Mouse (Mus musculus): ENCODE data around the gene Heatr5b.

GRCm38 (mm10) chr17:78752938-78753655, 82.1 kb downstream of the Heatr5b start:
- TF ChIP-seq TCF12 (IDR thresholded peaks at IDR 0.05; ENCODE audit: insufficient read depth, poor library complexity, severe bottlenecking) (no peak), MAX (IDR thresholded peaks at IDR 0.05; ENCODE audit: low read depth) (no peak), E2F4 (IDR thresholded peaks at IDR 0.05; ENCODE audit: insufficient read depth) (no peak), TCF3 (IDR thresholded peaks at IDR 0.05; ENCODE audit: insufficient read length, low read depth) (no peak), MYOD1 (IDR thresholded peaks at IDR 0.05; ENCODE audit: control insufficient read depth in 1 of 3, insufficient read length in 2 of 3, low read depth in 2 of 3) (no peak), SRF (IDR thresholded peaks at IDR 0.05; ENCODE audit: control insufficient read depth, insufficient read length, low read depth) (no peak), POLR2A (IDR thresholded peaks at IDR 0.05; ENCODE audit: insufficient read length, low read depth) (no peak), CEBPB (IDR thresholded peaks at IDR 0.05; ENCODE audit: insufficient read depth, poor library complexity, severe bottlenecking) (no peak), USF1 (IDR thresholded peaks at IDR 0.05; ENCODE audit: low read depth) (no peak), MYOG (IDR thresholded peaks at IDR 0.05; ENCODE audit: control insufficient read depth in 1 of 3, insufficient read depth in 1 of 3, insufficient read length in 2 of 3, low read depth in 2 of 3) (no peak), POLR2AphosphoS2 (IDR thresholded peaks at IDR 0.05; ENCODE audit: insufficient read length, low read depth) (no peak), REST (IDR thresholded peaks at IDR 0.05; ENCODE audit: insufficient read depth, insufficient read length) (no peak)
